Mouse (Mus musculus): ENCODE results near the gene Kiz. TPM values are rescaled to one million over a fixed set of nuclear protein-coding genes. Genes with fewer than 3 reads are reported as not detected.

Kiz gene
- total RNA-seq, 2 experiments from 2014 or later, result 13.8 to 19.3 TPM

DNA sequence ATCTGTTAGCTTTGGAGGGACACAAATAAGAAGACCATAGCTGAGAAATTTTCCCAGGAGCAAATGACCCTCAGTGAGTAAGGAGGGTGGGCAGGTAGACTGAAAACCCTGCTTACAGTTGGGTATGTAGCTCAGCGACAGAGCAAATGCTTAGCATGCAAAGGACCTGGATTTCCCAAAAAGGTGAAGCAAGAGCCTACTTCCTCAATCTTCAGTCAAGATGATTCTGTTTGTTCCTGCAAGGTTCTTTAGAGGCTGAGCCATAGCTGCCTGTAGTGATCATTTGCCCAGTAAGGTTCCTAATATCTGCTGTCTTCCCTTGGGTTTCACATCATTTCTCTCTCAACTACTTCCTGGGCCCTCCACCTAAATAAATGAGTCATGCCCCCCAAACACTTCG lies 7.8 kb upstream of the Kiz start:
- DNase-seq (ENCODE audit: low spot score in 2 of 2), result no peak
- intact Hi-C loops (cut with DNase I), result no loop called here

DNA sequence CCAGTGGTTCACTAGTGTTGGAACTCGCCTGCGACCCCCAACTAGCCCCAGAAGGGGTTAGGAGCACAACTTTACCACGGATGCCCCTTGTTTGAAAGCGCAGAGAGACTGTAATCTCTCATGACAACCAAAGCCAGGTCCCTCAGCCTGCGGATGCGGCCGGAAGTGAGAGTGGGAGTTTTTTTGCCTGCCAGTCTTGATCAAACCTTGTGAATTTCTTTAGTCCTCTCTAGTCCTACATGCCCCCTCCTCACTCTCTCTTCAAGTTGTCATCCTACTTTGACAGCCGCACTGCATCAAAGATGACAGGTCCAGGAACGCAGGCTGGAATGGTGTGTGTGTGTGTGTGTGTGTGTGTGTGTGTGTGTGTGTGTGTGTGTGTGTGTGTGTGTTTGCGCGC lies 456 bp downstream of the Kiz start:
- DNase-seq (ENCODE audit: low spot score in 2 of 2), result peak in 1 of 2 experiments; percentile 53

DNA sequence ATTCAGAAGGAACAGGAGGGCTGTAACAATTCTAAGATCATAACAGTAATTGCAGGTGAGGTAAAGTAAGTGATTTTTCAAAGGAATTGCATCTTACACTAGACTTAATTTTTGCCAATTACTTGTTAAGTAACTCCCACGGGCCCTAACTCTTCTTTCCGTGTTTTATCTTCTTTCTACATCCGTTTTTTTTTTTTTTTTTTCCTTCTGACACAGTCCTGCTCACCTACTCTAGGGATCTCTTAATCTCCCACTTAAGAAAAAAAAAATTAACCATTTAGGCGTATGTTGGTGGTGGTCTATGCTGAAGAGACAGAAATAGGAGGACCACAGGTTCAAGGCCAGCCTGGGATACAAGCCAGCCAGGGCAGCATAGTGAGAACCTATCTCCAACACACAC lies 1.2 kb downstream of the Kiz start:
- intact Hi-C loops (cut with DNase I), result loop anchor here (10.0 kb wide), 1 partner anchor 222 kb away; no protein-coding TSS in a partner anchor
- no peak for DNase-seq (ENCODE audit: low spot score in 2 of 2)

More for the DNA sequence above, 456 bp downstream of the Kiz start:
- intact Hi-C loops (cut with DNase I), result loop anchor here (10.0 kb wide), 1 partner anchor 221 kb away; no protein-coding TSS in a partner anchor

DNA sequence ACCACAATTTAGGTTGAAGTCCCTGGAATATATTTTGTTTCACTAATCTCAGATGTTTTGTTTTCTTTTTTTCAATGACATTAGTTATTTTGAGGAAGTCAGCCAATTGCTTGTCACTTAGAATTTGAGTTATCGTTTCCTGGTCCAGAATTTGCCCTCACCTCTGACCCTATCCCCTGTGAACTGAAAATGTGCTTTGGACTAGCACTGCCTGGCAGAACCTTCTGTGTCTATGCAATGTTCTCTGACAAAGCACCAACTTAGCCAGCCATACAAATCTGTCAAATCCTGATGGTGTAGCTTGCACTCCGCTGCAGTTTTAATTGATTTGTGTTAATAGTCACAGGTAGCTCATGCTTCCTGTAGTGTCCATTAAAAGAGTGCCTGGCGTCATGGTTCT lies 10.1 kb downstream of the Kiz start:
- DNase-seq (ENCODE audit: low spot score in 2 of 2), result no peak
- intact Hi-C loops (cut with DNase I), result no loop called here

DNA sequence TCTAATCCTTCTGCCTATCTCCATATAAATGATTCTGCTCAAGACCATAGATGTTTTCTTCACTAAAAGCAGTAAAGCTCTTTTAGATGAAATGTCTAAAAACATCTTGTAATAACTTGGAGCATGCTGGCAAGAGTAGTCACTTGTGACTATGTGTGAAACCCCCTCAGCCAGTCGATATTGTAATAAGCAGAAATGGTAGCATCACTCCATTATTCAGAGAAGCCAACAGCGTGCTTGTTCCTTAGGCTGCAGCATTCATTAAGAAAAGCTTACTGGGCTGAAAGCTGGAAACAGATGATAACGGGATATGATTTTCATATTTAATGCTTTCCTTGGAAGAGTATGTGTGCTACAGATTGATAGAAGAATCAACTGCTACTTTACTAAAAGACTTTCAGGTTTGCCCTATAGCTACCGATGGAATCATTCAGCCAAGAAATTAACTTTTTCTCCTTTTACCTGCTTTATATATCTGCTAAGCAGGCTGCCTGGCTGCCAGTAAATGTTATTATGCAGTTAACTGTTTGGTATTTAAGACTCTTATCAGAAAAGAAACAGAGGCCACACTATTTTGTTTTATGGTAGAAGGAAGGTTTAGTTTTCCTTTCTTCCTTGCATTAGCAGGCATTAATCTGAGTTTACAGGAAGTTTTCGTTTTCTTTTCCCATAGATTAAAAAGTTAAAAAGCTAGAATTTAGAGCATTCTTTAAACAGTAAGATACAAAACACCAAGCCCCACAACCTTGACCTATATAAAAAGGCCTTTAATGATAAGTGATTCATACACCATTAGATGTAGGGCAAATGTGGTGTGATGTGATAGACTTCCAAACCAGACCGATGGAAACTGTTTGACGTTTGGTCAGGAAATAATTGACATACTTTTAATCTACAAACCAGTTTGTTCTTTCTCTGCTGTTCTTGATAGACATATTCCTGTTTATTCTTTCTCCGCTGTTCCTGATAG lies 15.9 kb downstream of the Kiz start:
- intact Hi-C loops (cut with DNase I), result no loop called here
- DNase-seq (ENCODE audit: low spot score in 2 of 2), result no peak

DNA sequence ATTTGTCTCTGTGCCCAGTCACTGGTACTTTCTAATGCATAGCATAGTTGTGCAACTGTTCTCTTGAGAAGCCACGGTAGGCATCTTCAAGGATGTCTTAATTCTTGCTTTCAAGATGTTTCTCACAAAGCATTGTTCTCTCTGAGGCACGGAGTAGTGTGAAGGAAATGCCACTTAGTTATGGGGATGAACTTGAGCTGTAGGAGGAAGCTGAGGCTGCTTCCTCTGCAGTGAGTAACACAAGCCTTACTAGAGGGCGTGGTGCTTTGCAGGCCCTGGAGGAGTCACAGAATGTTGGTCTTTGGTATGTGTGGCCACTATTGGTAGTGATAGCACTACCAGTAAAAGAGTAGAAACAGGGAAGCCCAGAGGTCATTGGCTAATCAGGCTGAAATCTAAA lies 17.0 kb downstream of the Kiz start:
- DNase-seq (ENCODE audit: low spot score in 2 of 2), result no peak

DNA sequence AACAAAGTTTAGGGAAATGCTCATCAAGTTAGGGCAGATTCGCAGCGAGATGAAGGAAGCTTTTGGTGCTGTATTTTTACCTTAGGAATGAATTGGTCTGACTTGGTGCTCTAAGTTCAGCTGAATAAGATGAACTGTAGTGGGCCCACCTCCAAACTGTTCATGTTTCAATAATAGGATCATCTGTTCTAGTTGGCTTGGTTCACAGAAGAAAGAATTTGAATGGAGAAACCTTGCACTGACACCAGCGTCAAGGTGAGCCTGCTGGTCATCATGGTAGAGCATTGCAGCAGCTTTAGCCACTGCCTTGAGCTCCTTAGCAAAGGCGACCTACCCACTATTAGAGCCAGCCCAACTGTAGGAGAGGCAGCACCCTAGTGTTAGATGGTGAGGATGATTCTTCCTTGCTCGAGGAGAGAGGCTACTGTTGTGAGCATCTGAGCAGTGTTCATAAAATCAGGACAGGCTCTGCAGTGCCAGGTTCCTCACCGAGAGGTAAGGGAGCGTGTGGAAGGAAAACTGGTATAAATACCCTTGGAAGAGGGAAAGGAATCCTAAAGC lies 18.3 kb downstream of the Kiz start:
- no peak for DNase-seq (ENCODE audit: low spot score in 2 of 2)
- intact Hi-C loops (cut with DNase I), result no loop called here

More for the DNA sequence above, 17.0 kb downstream of the Kiz start:
- intact Hi-C loops (cut with DNase I), result no loop called here

DNA sequence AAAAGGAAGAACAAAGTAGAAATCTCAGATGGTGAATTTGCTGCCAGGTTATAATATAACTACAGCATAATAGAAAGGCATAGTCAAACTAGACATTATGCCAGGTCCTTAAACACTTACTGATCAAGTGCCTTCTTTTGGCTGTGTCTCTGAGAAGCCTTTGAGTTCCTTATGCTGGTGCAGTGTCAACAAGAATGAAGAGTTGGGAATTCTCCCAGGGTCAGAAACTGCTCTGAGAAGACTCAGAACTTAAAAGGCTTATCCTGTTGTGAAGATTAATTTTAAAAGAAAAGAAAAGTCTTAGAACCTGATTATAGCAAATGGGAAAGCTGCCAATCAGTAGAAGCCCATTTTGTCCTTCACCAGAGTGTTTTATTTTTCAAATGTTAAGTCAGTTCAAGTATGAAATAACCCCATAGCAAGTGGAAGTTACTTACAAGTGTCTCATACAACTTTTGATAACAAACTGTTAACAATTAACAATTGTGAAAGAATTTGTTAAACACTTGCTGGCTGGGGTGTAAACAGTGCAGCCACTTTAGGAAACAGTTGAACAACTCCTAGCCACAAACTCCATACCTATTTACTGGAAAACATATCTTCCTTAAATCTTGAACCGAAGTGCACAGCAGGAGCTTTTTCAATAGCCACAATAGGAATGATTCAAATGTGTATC lies 21.9 kb downstream of the Kiz start:
- no peak for DNase-seq (ENCODE audit: low spot score in 2 of 2)
- intact Hi-C loops (cut with DNase I), result no loop called here

DNA sequence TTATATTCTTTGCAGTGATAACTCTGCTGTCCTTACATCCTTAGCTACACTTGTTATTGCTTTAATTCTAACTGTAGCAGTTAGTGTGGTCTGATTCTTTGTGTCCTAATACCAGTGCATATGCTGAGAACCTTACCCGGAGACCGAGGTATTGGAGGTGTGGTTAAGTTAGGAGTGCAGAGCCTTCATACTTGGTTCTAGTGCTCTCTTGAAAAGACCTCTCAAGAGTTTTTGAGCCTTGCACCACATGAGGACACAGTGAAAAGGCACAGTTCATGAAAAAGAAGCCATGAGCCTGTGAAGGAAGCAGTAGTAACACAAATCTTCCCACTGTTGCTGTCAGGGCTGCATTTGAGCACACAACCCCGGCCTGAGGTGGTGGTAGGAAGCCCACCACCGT lies 26.0 kb downstream of the Kiz start:
- DNase-seq (ENCODE audit: low spot score in 2 of 2), result no peak
- intact Hi-C loops (cut with DNase I), result no loop called here

DNA sequence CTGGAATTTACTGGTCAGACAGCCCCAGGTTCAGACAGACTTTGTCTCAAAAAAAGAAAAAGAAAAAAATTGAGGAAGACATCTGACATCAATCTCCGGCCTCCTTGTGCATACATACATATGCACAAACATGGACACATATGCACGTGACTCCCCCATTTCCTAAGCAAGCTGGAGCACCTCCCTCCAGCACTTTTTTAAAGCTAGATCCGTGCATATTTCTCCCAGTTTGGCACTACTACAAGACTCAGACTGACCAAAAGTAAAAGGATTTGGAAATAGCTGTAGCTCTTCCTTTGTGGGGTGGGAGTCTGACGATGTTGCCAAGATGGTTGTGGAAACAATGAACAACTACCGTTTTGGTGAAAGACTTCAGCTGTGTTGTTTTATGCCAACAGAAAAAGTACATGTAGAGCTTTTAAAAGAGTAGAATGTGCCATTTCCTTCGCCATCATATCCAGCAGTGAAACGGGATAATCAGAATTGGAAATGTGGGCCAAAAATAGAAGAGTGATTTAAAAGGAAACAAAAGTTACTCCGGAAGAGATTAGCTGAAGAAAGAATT lies 28.7 kb downstream of the Kiz start:
- peak in 1 of 2 experiments; percentile 2 for DNase-seq (ENCODE audit: low spot score in 2 of 2)
- intact Hi-C loops (cut with DNase I), result no loop called here

DNA sequence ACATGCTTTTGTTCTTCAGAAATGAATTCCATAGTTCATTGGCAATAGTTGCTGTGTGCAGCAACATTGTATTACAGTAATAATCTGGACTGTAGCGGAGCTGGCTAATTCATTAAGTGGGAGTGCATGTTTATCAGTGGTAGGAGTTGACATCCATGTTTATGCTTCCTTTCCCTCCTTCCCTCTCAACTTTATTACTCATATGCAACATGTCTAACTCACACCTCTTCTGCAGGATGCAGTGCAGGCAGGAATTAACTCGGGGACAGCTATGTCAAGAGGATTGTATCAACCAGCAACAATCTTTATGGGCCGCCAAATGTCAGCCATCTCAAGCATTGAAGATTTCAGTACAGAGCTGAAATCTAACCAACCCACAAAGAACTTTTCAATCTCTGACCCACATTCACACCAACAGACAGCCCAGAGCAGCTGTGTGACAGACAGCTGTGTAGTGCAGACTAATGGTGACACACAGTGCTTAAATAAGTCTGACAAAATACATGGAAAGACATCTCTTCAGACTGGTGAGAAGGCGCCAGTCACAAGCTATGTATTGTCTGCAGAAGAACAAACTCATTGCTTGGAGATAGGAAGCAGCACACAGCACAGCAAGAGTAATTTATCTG lies 33.2 kb downstream of the Kiz start:
- intact Hi-C loops (cut with DNase I), result no loop called here
- no peak for DNase-seq (ENCODE audit: low spot score in 2 of 2)

DNA sequence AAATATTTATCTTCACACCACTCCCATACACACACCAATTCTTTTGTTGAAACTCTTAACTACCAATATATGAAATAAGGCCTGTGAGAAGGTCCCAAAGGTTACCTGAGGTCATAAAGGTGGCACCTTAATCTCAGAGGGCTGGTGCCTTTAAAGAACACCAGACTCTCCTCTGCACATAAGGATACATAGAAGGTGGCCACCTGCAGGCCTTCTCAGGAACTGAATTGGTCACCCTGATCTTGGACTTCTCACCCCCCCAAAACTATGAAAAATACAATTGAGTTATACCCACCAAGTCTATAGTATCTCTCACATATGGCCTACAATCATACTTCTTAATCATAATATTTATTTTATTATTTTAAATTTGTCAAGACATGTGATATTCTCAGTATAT lies 43.3 kb downstream of the Kiz start:
- no peak for DNase-seq (ENCODE audit: low spot score in 2 of 2)
- intact Hi-C loops (cut with DNase I), result no loop called here

DNA sequence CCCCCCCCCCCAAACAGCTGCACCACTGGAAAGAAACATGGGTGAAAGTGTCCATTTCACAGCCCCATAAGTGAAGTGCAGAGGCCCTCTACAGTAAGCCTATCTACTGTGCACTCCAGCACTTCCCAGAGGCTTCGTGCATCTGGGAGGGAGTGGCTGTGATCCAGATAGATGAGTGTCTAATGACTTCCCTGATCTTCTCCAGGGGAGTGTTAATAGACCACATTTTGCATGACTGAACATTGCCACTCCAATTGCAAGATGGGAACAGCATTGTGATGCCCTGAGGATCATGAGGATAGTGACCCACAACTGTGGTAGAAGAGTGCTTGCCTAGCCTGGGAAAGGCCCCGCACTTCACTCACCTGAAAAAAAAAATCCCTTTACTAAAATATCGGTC lies 60.4 kb downstream of the Kiz start:
- DNase-seq (ENCODE audit: low spot score in 2 of 2), result no peak
- intact Hi-C loops (cut with DNase I), result no loop called here

DNA sequence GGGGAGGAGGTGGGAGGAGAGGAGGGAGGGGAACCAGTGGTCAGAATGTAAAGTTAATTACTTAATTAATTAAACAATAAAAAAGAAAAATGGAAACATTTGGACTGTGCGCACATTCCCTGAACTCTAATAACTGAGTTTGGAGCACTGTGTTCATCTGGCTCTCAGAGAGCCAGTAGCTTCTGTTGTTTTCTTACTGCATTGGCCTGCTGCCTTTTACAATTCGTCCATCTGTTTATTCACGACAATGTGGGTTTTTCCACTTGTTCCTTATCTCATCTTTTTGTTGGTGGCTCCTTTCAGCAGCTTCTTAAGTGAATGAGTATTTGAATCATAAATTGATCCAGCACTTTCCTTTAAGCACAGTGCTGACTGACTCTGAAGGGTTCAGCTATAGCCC lies 62.1 kb downstream of the Kiz start:
- peak in 1 of 2 experiments; percentile 2 for DNase-seq (ENCODE audit: low spot score in 2 of 2)
- intact Hi-C loops (cut with DNase I), result no loop called here

DNA sequence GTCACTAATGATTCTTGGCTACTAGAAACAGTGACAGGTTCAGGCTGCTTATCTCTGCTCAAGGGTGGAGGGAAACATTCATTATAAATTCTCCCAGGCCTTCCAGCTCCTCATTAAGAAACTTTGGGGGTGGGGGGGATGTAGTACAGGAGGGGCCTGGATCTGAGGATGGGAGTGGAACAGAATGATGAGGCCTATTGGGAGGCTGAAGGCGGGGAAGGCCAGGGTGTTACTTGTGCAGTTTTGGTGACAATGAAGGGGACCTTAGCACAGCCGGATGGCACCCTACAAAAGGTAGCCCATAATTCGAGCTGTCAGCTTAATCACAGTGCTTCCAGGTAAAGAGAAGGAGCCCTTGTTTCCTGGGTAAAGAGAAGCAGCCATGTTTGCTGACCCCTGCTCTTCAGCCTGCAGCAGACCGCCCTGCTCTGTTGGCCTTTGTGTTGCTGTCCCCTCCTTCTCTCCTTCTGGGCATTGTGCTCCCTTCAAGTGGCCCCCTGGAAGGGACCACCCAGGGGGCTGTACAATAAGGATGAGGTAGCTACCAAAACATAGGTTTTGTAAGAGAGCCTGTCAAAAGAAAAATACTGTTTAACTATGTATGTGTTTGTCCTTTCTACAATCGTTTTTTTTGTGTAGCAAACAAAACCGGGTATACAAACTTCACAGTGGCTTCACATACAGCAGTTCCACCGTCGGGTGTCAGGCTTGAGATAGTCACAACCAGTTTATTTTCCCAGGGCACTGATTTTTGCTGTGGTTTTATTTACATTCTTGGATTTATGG lies 64.9 kb downstream of the Kiz start:
- no peak for DNase-seq (ENCODE audit: low spot score in 2 of 2)
- intact Hi-C loops (cut with DNase I), result no loop called here

DNA sequence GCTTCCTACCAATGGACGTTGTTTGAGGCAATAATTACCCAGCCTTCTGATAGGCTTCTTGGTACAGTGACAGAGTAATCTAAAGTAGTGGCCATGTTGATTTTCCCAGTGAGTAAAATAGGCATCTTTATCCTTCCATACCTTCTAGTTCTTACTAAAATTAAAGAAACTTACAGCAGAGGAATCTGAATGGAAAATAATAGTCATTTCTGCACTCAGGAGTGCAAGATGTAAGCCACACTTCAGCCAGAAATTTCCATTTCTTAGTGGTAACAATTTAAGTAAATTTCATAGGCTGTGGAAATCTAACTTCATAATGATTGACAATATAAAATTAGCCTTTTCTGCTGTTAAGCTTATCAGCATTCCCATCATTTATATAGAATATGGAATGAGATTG lies 69.6 kb downstream of the Kiz start:
- intact Hi-C loops (cut with DNase I), result no loop called here
- no peak for DNase-seq (ENCODE audit: low spot score in 2 of 2)

DNA sequence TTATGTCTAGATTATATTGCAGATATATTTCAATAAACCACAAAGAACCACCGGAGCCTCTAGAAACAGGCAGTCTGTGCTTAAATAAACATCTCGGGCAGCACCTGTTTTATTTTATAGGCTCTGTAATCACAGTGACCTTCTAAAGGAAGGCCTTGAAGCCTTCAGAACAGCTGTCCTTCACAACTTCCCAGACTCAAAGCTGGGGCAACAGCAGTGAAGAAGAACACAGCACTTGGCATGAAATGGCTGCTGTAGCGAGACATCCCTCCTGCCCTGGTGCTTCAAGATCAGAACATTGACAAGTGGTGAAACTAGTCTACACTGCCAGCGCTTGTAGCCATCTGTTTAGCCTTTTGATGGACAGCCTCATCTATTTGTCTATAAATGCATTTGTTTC lies 70.2 kb downstream of the Kiz start:
- intact Hi-C loops (cut with DNase I), result no loop called here
- DNase-seq (ENCODE audit: low spot score in 2 of 2), result no peak

DNA sequence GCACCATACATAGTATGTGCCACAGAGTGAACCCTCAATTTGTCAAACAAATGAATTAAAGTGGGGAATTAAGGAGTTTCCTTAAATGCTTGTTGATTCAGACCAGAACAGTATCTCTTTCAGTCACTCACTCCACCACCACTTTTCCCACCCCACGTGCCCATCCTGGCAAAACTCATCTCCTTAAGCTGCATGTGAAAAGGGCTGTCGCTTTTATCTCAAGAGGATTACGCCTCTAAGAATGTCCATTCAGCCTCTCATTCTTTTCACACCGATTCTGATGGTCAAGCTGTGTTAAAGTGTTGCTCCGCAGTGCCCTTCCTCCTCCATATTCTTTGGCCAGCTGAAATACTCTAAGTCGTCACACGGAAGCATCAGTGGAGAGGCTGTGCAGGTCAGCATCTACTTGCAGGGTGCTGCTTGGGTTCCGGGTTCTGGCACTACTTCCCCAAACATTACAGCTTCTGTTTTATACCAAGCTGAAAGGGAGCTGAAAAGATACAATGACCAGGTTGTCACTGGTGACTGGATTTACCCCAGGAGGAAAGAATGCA lies 92.6 kb downstream of the Kiz start:
- intact Hi-C loops (cut with DNase I), result no loop called here

DNA sequence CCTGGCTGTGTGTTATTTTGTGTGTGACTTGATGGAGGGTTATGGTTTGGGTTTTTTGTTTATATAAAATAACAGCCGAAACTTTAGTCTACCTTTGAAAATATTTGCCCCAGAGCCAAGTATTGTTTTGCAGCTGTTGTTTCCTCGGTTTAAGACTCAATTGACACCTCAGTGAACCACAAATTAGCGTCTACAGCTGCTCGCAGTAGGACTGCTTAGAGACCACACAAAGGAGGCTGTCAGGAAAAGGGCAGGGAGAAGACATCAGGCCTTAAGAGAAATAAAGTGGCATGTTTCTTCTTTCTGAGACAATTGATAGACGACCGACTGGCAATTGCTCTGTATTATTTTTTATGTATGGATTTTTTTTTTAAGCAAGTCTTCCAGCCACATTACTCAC lies 100.7 kb downstream of the Kiz start:
- DNase-seq (ENCODE audit: low spot score in 2 of 2), result no peak
- intact Hi-C loops (cut with DNase I), result no loop called here

More for the DNA sequence above, 92.6 kb downstream of the Kiz start:
- DNase-seq (ENCODE audit: low spot score in 2 of 2), result no peak

All from left cerebral cortex, postnatal 25 days (tissue).